Mouse (Mus musculus) mesoderm, embryonic 11.5 days (tissue): ENCODE results near the gene Dpp7.

Experiments
- DNase-seq: peaks from one replicate; pipeline ENCODE4 v3.0.0-alpha.2; 2012; ENCODE audit warnings: low read depth, low spot score

Dpp7 gene

GRCm38 (mm10) chr2:25310969-25311368 lies 45.2 kb downstream of the Dpp7 start:
- no peak for DNase-seq

DNA sequence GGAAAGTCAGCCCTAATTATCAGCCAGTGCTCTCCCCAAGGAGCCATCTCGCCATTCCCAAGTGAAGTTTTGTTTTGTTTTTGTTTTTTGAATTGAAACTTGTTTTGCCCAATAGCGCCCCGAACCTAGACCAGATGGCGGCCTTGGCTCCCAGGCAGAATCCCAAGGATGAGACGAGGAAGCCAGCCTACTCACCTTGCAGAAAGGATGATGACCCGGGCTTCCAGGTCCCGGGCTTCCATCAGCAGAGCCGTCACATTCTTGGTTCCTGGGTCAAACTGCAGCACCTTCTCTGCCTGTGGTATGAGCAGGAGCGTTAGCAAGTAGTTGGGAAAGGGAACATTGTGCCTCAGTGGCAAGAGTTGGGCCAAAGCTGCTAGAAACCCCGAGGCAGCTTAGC lies 46.0 kb downstream of the Dpp7 start:
- no peak for DNase-seq

GRCm38 (mm10) chr2:25305587-25306359 lies 50.4 kb downstream of the Dpp7 start:
- DNase-seq = no peak

- peak; percentile 70 for DNase-seq
Measured at GRCm38 (mm10) chr2:25304657-25305541, 51.3 kb downstream of the Dpp7 start.

GRCm38 (mm10) chr2:25303931-25304656 lies 52.1 kb downstream of the Dpp7 start:
- DNase-seq = no peak

- DNase-seq = no peak
Measured at GRCm38 (mm10) chr2:25303452-25303851, 52.7 kb downstream of the Dpp7 start.
